Mouse (Mus musculus) hematopoietic stem cell, adult 5-6 weeks (primary cell): ENCODE measurements at regions not wholly inside any gene's neighbourhood (a gene's known extent, or its start where the extent isn't known, plus 50 kb on each side); places are given as distances from the start of the nearest gene placed in this dataset.

Source experiments
- ATAC-seq, 2 experiments: fragments of 125-278 bp in 1 of 2; replicated peaks in 1 of 2; 2 replicates each; pipeline ENCODE4 v1.8.0; 2016 to 2017; ENCODE audit warnings: inconsistent platforms in 2 of 2, mild to moderate bottlenecking in 2 of 2, moderate number of reproducible peaks in 2 of 2, low read depth in 1 of 2, moderate TSS enrichment in 1 of 2; ENCODE audit not compliant: low FRiP score in 2 of 2, poor library complexity in 2 of 2, severe bottlenecking in 2 of 2, insufficient read depth in 1 of 2, low TSS enrichment in 1 of 2

DNA sequence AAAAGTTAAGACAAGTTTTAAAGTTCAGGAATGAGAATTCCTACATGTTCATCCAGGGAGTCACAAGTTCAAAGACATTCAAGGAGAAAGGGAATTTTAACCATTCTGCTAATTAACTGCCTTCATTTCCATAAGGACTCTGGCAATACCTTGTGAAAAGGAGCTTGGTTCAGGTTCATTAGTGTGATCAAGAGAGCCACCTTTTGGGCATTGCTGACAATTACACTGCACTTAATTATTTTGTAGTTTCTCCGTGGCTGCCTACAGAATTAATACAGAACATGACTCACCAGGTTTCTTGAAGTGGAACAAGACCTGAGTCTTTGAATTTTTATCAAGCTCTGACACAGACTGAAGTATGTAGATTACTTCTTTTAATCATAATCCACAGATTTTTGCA, 52.4 kb upstream of the Ankef1 start:
- ATAC-seq, result peak; percentile 53 to 56
